Mouse (Mus musculus) heart, embryonic 14.5 days (tissue): Measurements from ENCODE around the gene Jtb. TPM values are rescaled to one million over a fixed set of nuclear protein-coding genes. Genes with fewer than 3 reads are reported as not detected.
A peak's percentile ranks its signal among the peaks of the same experiment; 100 is the strongest.

Source experiments
- ATAC-seq: fragments of 200-750 bp; cut with Nextera tagmentation; 2 replicates; pipeline ENCODE4 v1.8.0; 2017; ENCODE audit warnings: low read depth, moderate TSS enrichment; ENCODE audit not compliant: insufficient number of reproducible peaks, insufficient read depth, low FRiP score
- H3K27ac ChIP-seq, 2 experiments: fragments of 200-500 bp in 1 of 2; fragments of 300-500 bp in 1 of 2; sonication (generic) in 1 of 2; replicated peaks in 1 of 2; 2 replicates each; pipeline ENCODE4 v1.5.1; 2012 to 2014; ENCODE audit warnings: low read depth in 2 of 2, low read length in 2 of 2, control low read depth in 1 of 2, mild to moderate bottlenecking in 1 of 2, mixed read lengths in 1 of 2; ENCODE audit not compliant: control insufficient read depth in 1 of 2, insufficient read depth in 1 of 2
- H3K27me3 ChIP-seq: fragments of 300-500 bp; sonication (generic); 2 replicates; pipeline ENCODE4 v1.6.1; 2014; ENCODE audit warnings: mild to moderate bottlenecking, low read length, control low read depth; ENCODE audit not compliant: control insufficient read depth, insufficient read depth
- H3K36me3 ChIP-seq: fragments of 300-500 bp; sonication (generic); 2 replicates; pipeline ENCODE4 v1.6.1; 2014; ENCODE audit warnings: mild to moderate bottlenecking, control low read depth, low read length, mixed read lengths; ENCODE audit not compliant: control insufficient read depth, insufficient read depth
- H3K4me1 ChIP-seq, 2 experiments: fragments of 200-500 bp in 1 of 2; fragments of 300-500 bp in 1 of 2; sonication (generic) in 1 of 2; 2 replicates each; pipeline ENCODE4 v1.6.1; 2012 to 2014; ENCODE audit warnings: low read length in 2 of 2, control low read depth in 1 of 2, mixed read lengths in 1 of 2; ENCODE audit not compliant: control insufficient read depth in 2 of 2, insufficient read depth in 2 of 2
- H3K4me2 ChIP-seq: fragments of 300-500 bp; sonication (generic); 2 replicates; pipeline ENCODE4 v1.6.1; 2014; ENCODE audit warnings: mild to moderate bottlenecking, low read length
- H3K4me3 ChIP-seq, 2 experiments: fragments of 200-500 bp in 1 of 2; fragments of 300-500 bp in 1 of 2; sonication (generic) in 1 of 2; 2 replicates each; pipeline ENCODE4 v1.5.1; 2012 to 2014; ENCODE audit warnings: low read length in 2 of 2, mild to moderate bottlenecking in 2 of 2, control low read depth in 1 of 2, low read depth in 1 of 2, moderate library complexity in 1 of 2; ENCODE audit not compliant: control insufficient read depth in 1 of 2, insufficient read depth in 1 of 2
- H3K9ac ChIP-seq: fragments of 300-500 bp; sonication (generic); 2 replicates; pipeline ENCODE4 v1.6.1; 2014; ENCODE audit warnings: mild to moderate bottlenecking, low read length
- H3K9me3 ChIP-seq: fragments of 300-500 bp; sonication (generic); 2 replicates; pipeline ENCODE4 v1.6.1; 2016; ENCODE audit warnings: low read length, control low read depth; ENCODE audit not compliant: control insufficient read depth
- WGBS: fragments of 180-500 bp; shearing (Covaris S2); extraction: QIAGEN DNeasy Blood & Tissue Kit; methylation state at CpG from one replicate; pipeline ENCODE4 v1.1.7; 2014; 5-methylcytosine and 5-hydroxymethylcytosine counted together
- polyA plus RNA-seq: library from polyadenylated mRNA; unstranded; fragments of >200 nt; fragmentation: Nextera tagmentation; extraction: Ambion mirVana; gene quantifications from 2 replicates; pipeline ENCODE4 v1.2.1, GENCODE M21; 2014

The Jtb gene
- polyA plus RNA-seq, 1 experiment from 2014 or later = 96.7 TPM

DNA sequence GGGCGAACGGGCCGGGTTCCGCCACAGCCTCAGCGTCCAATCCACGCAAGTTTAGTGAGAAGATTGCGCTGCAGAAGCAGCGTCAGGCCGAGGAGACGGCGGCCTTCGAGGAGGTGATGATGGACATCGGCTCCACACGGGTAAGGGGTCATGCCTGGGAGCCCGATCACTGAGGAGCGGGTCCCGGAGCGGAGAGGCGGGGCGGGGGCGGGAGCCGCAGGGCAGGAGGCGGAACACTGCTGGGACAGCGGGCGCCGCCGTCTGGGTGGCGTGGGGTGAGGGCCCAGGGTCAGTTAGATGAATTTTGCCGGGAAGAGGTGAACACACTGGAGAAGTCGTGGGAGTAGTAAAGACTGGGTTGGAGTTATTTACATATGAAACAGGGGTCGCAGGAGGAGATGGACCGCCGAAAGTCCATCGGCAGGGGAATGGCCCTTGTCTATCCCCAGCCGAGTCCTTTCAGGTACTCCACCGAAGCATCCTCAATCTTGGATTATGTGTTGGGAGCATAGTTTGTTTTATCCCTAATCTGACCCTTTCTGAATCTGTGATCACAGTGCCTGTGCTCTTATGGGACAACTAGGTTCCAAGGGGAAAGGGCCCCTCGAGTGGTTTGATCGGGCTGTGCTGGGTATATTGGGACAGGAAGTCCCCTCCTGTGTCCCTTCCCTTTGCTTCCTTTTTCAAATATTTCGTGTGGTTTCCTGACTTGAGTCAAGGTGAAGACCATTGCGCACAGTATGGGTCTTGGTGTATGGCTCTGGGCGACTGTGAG is 23.2 kb downstream of the Jtb start:
- H3K4me2 ChIP-seq = peak overlapping the region; percentile 89
- no peaks in the 10 kb centered on the region for H3K9me3 ChIP-seq
- no peaks in the 10 kb centered on the region for H3K27me3 ChIP-seq
- peak overlapping the region; percentile 87 for H3K9ac ChIP-seq
- WGBS = under 1% methylated on average over 41 of the region's 41 CpGs
- peak; percentile 75 for ATAC-seq
- peak overlapping the region; percentile 79 to 95 for H3K27ac ChIP-seq
- H3K4me3 ChIP-seq = peak overlapping the region; percentile 87 to 100
- peaks cover 50% of the 10 kb centered on the region for H3K36me3 ChIP-seq
- peaks cover 6 to 13% of the 10 kb centered on the region in 2 experiments for H3K4me1 ChIP-seq

DNA sequence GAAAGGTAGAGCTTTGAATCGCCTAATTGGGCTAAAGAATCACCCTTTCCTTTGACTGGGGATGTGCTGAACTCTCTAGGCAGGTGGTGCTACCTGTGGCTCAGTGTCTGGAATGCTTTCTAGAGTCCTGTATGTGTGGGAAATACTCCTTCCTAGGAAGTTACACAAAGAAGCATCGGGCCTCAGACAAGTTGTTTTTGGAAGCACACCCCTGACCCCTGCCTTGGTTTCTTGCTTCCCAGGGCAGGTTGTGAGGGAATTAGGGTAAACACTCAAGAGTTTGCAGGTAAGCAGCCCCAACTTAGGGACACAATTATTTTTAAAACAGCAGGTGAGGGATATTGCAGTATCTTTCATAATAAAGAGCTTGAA is 23.8 kb downstream of the Jtb start:
- Histone ChIP-seq H3K36me3 (peaks cover 53% of the 10 kb centered on the region), H3K27me3 (no peaks in the 10 kb centered on the region), H3K9me3 (no peaks in the 10 kb centered on the region), H3K27ac (peak overlapping the region; percentile 79 to 95; a peak in 2 of 4 replicates), H3K9ac (peak overlapping the region; percentile 87), H3K4me2 (peak overlapping the region; percentile 89), H3K4me3 (peak overlapping the region; percentile 87 to 100), H3K4me1 (peaks cover 6 to 12% of the 10 kb centered on the region in 2 experiments)
- 19% methylated on average over 2 of the region's 2 CpGs for WGBS
- no peak for ATAC-seq

DNA sequence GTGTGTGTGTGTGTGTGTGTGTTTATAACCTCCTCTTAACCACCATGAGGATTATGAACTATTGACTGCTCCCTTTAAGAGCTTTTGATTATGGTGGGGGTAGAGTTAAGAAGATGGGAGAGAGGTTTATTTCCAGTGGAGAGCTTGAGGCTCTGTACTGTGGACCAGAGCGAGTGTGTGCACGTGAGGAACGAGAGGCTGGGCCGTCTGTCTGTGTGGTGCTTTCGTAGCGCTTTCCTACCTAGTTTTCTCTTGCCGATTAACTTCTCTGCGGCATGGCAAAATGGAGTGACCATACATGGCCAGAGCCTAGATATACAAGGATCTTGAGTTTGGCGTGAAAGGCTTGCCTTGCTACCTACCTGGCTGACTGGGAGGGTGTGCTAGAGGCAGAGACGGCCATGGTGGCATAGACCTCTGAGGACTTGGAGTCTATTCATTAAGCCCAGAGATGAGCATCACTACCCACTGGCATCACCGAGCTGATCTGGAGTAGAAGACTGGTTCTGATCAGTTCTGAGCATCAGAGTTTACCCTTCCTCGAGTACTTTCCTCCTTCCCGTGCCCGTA is 24.5 kb downstream of the Jtb start:
- Histone ChIP-seq H3K4me3 (no peak overlapping the region), H3K36me3 (peaks cover 53% of the 10 kb centered on the region), H3K4me1 (peaks cover 4 to 10% of the 10 kb centered on the region in 2 experiments), H3K9me3 (no peaks in the 10 kb centered on the region), H3K27ac (no peak overlapping the region), H3K27me3 (no peaks in the 10 kb centered on the region), H3K4me2 (peak overlapping the region; percentile 89), H3K9ac (0 out of 2 replicates have a peak overlapping the region, but pooled peaks have one; percentile 87)
- WGBS = 89% methylated on average over 14 of the region's 14 CpGs
- ATAC-seq = no peak

DNA sequence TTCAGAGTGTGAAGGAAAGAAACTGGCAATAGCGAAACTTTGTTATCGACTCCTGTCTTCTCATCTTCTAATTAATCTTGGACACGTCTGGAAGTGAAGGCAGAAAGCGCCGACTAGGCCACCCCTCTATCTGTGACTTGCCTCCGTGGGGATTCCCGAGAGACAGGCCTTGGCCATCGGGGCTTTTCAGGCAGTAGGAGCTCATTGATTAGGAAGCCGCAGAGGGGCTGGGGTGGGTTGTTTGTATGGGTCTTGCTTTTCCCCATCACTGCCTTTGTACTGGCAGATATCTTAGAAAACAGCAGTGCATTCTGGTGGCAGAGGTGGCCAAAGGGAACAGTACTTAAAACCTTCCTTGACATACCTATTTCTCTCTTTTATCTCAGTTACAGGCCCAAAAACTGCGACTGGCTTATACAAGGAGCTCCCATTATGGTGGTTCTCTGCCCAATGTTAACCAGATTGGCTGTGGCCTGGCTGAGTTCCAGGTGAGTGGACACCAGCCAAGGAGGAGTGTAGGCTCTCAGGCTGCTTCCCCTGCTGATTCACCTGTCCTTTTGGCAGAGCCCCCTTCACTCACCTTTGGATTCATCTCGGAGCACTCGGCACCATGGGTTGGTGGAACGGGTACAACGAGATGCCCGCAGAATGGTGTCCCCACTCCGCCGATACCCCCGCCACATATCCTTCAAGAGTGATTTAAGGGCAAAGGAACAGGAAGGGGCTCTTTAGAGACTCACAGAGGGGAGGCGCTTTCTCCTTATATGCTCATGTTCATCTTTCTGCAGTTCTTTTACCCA is 25.5 kb downstream of the Jtb start:
- 89% methylated on average over 19 of the region's 19 CpGs for WGBS
- peaks cover 55% of the 10 kb centered on the region for H3K36me3 ChIP-seq
- H3K27ac ChIP-seq = no peak overlapping the region
- no peak for ATAC-seq
- no peak overlapping the region for H3K9ac ChIP-seq
- no peaks in the 10 kb centered on the region for H3K9me3 ChIP-seq
- peaks cover 4 to 10% of the 10 kb centered on the region in 2 experiments for H3K4me1 ChIP-seq
- no peak overlapping the region for H3K4me2 ChIP-seq
- no peaks in the 10 kb centered on the region for H3K27me3 ChIP-seq
- H3K4me3 ChIP-seq = no peak overlapping the region

DNA sequence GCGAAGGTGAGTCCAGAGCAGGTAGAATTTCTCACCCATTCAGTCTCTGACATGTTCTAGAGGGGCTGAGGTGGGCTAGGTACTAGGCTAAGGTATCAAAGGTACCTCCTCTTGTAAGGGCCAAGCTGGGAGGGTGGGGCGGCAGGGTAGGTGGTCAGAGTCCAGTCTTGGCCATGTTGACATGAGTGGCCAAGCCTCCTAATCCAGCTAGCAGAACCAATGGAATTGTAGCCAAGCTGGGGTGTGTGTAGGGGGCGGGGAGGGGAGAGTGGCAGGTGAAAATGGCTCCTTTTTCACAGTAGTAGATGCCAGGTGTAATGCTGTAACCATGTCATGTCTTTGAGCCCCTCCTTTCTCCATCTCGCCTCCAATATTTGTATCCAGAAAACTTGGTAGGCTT is 27.1 kb downstream of the Jtb start:
- no peak for ATAC-seq
- H3K4me2 ChIP-seq = no peak overlapping the region
- H3K4me1 ChIP-seq = peaks cover 4 to 10% of the 10 kb centered on the region in 2 experiments
- 90% methylated on average over 4 of the region's 4 CpGs for WGBS
- H3K36me3 ChIP-seq = peaks cover 71% of the 10 kb centered on the region
- H3K9ac ChIP-seq = no peak overlapping the region
- H3K27me3 ChIP-seq = no peaks in the 10 kb centered on the region
- no peaks in the 10 kb centered on the region for H3K9me3 ChIP-seq
- no peak overlapping the region for H3K4me3 ChIP-seq
- no peak overlapping the region for H3K27ac ChIP-seq

DNA sequence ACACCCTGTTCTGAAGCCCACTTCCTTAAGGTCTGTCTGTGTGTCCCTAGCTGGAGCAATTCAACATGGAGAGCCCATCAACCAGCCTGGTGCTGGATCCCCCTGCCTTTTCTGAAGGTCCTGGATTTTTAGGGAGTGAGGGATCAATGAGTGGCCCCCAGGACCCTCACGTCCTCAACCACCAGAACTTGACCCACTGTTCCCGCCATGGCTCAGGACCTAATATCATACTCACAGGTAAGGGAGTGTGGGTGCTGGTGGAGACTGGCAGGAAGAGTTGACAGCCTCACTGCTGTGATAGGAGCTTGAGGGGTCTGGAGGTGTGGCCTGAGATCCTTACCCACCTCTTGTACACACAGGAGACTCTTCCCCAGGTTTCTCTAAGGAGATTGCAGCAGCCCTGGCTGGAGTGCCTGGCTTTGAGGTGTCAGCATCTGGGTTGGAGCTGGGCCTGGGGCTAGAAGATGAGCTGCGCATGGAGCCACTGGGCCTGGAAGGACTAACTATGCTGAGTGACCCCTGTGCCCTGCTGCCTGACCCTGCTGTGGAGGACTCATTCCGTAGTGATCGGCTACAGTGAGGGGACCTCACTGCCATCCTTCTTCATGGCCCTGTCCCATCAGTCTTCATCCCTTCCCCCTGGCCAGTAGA is 31.8 kb downstream of the Jtb start:
- H3K4me2 ChIP-seq = no peak overlapping the region
- H3K4me3 ChIP-seq = no peak overlapping the region
- no peaks in the 10 kb centered on the region for H3K27me3 ChIP-seq
- ATAC-seq = no peak
- no peak overlapping the region for H3K27ac ChIP-seq
- peaks cover 7 to 15% of the 10 kb centered on the region in 2 experiments for H3K4me1 ChIP-seq
- peaks cover 61% of the 10 kb centered on the region for H3K36me3 ChIP-seq
- no peaks in the 10 kb centered on the region for H3K9me3 ChIP-seq
- H3K9ac ChIP-seq = no peak overlapping the region
- 92% methylated on average over 5 of the region's 5 CpGs for WGBS

DNA sequence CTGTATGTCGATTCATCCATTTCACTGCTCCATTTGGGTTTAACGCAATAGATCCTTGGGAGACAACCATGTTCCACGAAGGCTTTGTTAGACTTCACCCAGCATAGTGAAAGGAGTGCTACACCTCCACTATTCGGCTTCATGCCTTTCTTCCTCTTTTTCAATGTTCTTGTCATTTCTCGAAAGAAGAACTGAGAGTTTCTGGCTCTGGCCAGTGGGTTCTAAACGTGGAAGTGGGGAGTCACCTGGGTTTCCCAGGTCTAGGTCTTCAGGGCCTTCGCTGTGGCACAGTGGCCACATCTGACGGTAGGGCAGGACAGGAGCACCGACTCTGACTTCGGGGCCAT is 33.3 kb downstream of the Jtb start:
- WGBS = 33% methylated on average over 10 of the region's 10 CpGs
- Histone ChIP-seq H3K4me2 (peak overlapping the region; percentile 91), H3K27me3 (no peaks in the 10 kb centered on the region), H3K9ac (peak overlapping the region; percentile 95), H3K4me1 (peaks cover 7 to 15% of the 10 kb centered on the region in 2 experiments), H3K27ac (peak overlapping the region; percentile 7 to 100; a peak in 2 of 4 replicates), H3K4me3 (peak overlapping the region; percentile 2 to 94; a peak in 2 of 4 replicates), H3K9me3 (no peaks in the 10 kb centered on the region), H3K36me3 (peaks cover 59% of the 10 kb centered on the region)
- ATAC-seq = no peak
